Mouse (Mus musculus) myocyte (in vitro differentiated cells): Measurements from ENCODE around the gene Nup54. TPM values are rescaled to one million over a fixed set of nuclear protein-coding genes. Genes with fewer than 3 reads are reported as not detected.

Experiments used
- H3K27me3 ChIP-seq: one replicate; pipeline ENCODE4 v1.6.1; 2011; ENCODE audit not compliant: control insufficient read depth, insufficient read depth, insufficient read length
- H3K36me3 ChIP-seq: one replicate; pipeline ENCODE4 v1.6.1; 2011; ENCODE audit not compliant: control insufficient read depth, insufficient read depth
- H3K4me2 ChIP-seq: one replicate; pipeline ENCODE4 v1.6.1; 2011; ENCODE audit warnings: low read depth, control low read depth
- H3K4me3 ChIP-seq: one replicate; pipeline ENCODE4 v1.5.1; 2011; ENCODE audit warnings: mild to moderate bottlenecking, control low read depth, moderate library complexity
- H3K79me2 ChIP-seq: one replicate; pipeline ENCODE4 v1.6.1; 2011; ENCODE audit not compliant: control insufficient read depth, insufficient read depth
- H3ac ChIP-seq: one replicate; pipeline ENCODE4 v1.6.1; 2011; ENCODE audit not compliant: control insufficient read depth, insufficient read length
- CEBPB ChIP-seq: IDR thresholded peaks from 2 replicates; pipeline ENCODE4 v1.6.1; 2011; ENCODE audit warnings: mild to moderate bottlenecking, moderate library complexity; ENCODE audit not compliant: poor library complexity, insufficient read depth, severe bottlenecking
- E2F4 ChIP-seq: IDR thresholded peaks from one replicate; pipeline ENCODE4 v1.6.1; 2011; ENCODE audit warnings: mild to moderate bottlenecking, control low read depth, moderate library complexity; ENCODE audit not compliant: insufficient read depth
- MAX ChIP-seq: IDR thresholded peaks from one replicate; pipeline ENCODE4 v1.6.1; 2011; ENCODE audit warnings: low read depth, mild to moderate bottlenecking, control low read depth
- MYOD1 ChIP-seq, 3 experiments: IDR thresholded peaks; one replicate each; pipeline ENCODE4 v1.6.1; 2011; ENCODE audit warnings: control low read depth in 2 of 3, low read depth in 2 of 3, mild to moderate bottlenecking in 2 of 3, moderate library complexity in 1 of 3; ENCODE audit not compliant: insufficient read length in 2 of 3, control insufficient read depth in 1 of 3
- MYOG ChIP-seq, 3 experiments: IDR thresholded peaks; one replicate each; pipeline ENCODE4 v1.6.1; 2011; ENCODE audit warnings: control low read depth in 2 of 3, low read depth in 2 of 3, mild to moderate bottlenecking in 2 of 3; ENCODE audit not compliant: insufficient read length in 2 of 3, control insufficient read depth in 1 of 3, insufficient read depth in 1 of 3
- POLR2A ChIP-seq: IDR thresholded peaks from one replicate; pipeline ENCODE4 v1.6.1; 2011; ENCODE audit warnings: low read depth, mild to moderate bottlenecking, control low read depth, moderate library complexity; ENCODE audit not compliant: insufficient read length
- POLR2AphosphoS2 ChIP-seq: IDR thresholded peaks from one replicate; pipeline ENCODE4 v1.6.1; 2011; ENCODE audit warnings: low read depth, control low read depth; ENCODE audit not compliant: insufficient read length
- REST ChIP-seq: IDR thresholded peaks from one replicate; pipeline ENCODE4 v1.6.1; 2011; ENCODE audit warnings: mild to moderate bottlenecking, control low read depth, moderate library complexity; ENCODE audit not compliant: insufficient read depth, insufficient read length
- SRF ChIP-seq: IDR thresholded peaks from one replicate; pipeline ENCODE4 v1.6.1; 2011; ENCODE audit warnings: low read depth; ENCODE audit not compliant: control insufficient read depth, insufficient read length
- TCF12 ChIP-seq: IDR thresholded peaks from one replicate; pipeline ENCODE4 v1.6.1; 2011; ENCODE audit warnings: mild to moderate bottlenecking, control low read depth; ENCODE audit not compliant: poor library complexity, insufficient read depth, severe bottlenecking
- TCF3 ChIP-seq: IDR thresholded peaks from one replicate; pipeline ENCODE4 v1.6.1; 2011; ENCODE audit warnings: low read depth, control low read depth; ENCODE audit not compliant: insufficient read length
- USF1 ChIP-seq: IDR thresholded peaks from one replicate; pipeline ENCODE4 v1.6.1; 2011; ENCODE audit warnings: low read depth, mild to moderate bottlenecking, control low read depth, moderate library complexity
- polyA plus RNA-seq: library from polyadenylated mRNA; unstranded; fragments of >200 nt; fragmentation: generic; extraction: Trizol; gene quantifications from one replicate; pipeline ENCODE4 v1.2.1, GENCODE M21; 2012; ENCODE audit warnings: missing spikeins

Gene Nup54
- polyA plus RNA-seq, 1 experiment: 11.0 TPM

DNA sequence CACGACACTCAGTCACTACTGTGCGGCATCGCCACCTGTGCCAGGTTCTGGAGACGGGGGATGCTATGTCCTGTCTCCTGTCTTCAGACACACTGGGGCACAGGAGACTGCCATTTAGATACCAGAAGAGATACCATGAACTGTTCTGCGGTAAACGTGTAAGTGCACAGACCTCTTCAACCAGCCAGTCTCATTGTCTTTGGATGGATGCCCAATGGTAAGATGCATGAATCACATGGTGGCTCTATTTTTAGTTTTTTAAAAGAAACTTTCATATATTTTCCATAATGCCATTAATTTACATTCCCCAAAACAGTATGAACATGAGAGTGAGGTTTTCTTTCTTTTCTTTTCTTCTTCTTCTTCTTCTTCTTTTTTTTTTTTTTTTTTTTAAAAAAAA lies 33.2 kb upstream of the Nup54 start:
- H3K36me3 ChIP-seq: no peaks in the 10 kb centered on the region
- H3K79me2 ChIP-seq: peaks cover 4% of the 10 kb centered on the region
- no peak overlapping the region for H3K4me3 ChIP-seq
- H3K27me3 ChIP-seq: no peaks in the 10 kb centered on the region
- TF ChIP-seq SRF (no peak), REST (no peak), MYOD1 (IDR thresholded peaks at IDR 0.05; ENCODE audit: control insufficient read depth in 1 of 3, insufficient read length in 2 of 3, low read depth in 2 of 3) (no peak), MYOG (IDR thresholded peaks at IDR 0.05; ENCODE audit: control insufficient read depth in 1 of 3, insufficient read depth in 1 of 3, insufficient read length in 2 of 3, low read depth in 2 of 3) (no peak), CEBPB (no peak), TCF3 (no peak), TCF12 (no peak)
- H3ac ChIP-seq: no peak overlapping the region
- no peak overlapping the region for H3K4me2 ChIP-seq

DNA sequence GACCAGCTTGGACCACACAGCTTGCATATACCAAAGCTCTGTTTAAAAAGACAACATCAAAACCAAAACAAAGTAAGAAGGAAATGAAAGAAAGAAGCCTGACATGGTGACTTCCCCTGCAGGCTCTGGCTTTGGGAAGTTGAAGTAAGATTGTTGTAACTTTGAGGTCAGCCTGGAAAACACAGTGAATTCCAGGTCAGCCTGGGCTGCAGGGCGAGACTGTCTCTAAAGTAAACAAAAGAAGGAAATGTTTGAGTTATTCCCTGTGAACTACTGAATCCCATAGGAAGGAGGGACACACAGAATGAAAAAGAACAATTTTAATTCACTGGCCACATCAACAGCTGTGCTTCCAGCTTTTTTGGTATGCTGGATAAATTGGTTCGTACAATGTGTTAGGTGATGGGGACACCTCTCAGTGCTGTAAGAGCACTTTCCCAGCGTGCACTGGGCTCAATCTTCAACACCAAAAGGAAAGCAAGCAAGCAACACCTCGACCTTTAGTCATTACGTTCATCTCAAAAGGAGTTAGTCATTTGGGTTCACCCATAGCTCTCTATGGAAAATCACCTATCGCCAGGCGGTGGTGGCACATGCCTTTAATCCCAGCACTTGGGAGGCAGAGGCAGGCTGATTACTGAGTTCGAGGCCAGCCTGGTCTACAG lies 32.2 kb upstream of the Nup54 start:
- Histone ChIP-seq H3K79me2 (peaks cover 4% of the 10 kb centered on the region), H3K4me3 (no peak overlapping the region), H3ac (no peak overlapping the region), H3K4me2 (no peak overlapping the region), H3K27me3 (no peaks in the 10 kb centered on the region), H3K36me3 (peaks cover under 1% of the 10 kb centered on the region)
- TF ChIP-seq TCF3 (no peak), E2F4 (no peak), MYOG (IDR thresholded peaks at IDR 0.05; ENCODE audit: control insufficient read depth in 1 of 3, insufficient read depth in 1 of 3, insufficient read length in 2 of 3, low read depth in 2 of 3) (no peak), MYOD1 (IDR thresholded peaks at IDR 0.05; ENCODE audit: control insufficient read depth in 1 of 3, insufficient read length in 2 of 3, low read depth in 2 of 3) (no peak), SRF (no peak), POLR2AphosphoS2 (no peak), TCF12 (no peak), MAX (no peak), USF1 (no peak), POLR2A (no peak), REST (no peak), CEBPB (no peak)

DNA sequence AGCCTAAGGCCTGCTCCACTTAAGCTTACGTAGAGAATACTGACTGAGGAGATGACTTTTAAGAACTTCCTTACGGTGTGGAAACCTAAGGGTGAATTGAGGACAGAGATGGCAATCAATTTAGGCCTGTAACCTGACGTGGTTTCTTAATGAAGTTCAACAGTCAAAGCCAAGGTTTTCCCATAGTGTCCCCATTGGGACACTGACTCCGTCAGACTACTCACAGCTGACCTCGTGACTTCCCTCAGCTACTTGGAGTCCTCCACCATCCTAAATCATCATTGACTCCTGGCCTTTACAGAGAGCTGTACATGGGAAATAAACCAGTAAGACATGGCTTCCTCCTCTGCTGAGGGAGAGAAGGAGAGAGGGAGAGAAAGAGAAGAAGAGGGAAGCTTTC lies 30.5 kb upstream of the Nup54 start:
- no peak overlapping the region for H3K4me3 ChIP-seq
- TF ChIP-seq CEBPB (no peak), POLR2AphosphoS2 (no peak), TCF12 (no peak), REST (no peak), SRF (no peak), E2F4 (no peak), MYOD1 (IDR thresholded peaks at IDR 0.05; ENCODE audit: control insufficient read depth in 1 of 3, insufficient read length in 2 of 3, low read depth in 2 of 3) (no peak), MYOG (IDR thresholded peaks at IDR 0.05; ENCODE audit: control insufficient read depth in 1 of 3, insufficient read depth in 1 of 3, insufficient read length in 2 of 3, low read depth in 2 of 3) (no peak), MAX (no peak)
- peaks cover 10% of the 10 kb centered on the region for H3K36me3 ChIP-seq

DNA sequence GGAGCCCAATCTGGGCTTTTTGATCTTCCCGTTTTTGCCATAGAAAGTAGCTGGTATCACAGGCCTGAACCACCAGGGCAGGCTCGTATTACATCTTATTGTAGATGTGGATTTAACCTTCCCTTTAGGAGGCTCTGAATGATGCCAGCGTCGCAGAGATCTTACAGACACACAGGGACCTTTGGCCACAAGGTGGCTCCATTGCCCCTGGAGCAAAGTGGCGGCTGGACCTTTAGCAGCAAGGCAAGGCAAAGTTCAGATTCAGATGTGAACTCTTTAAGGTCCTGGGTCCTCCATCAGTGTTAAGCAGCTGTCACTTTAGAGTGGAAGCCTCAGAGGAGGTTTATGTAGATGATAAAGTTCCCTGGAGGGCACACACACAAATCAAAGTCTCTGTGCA lies 26.3 kb upstream of the Nup54 start:
- Histone ChIP-seq H3K4me3 (no peak overlapping the region), H3K36me3 (peaks cover 23% of the 10 kb centered on the region), H3K4me2 (no peak overlapping the region), H3K27me3 (no peaks in the 10 kb centered on the region), H3K79me2 (peaks cover 4% of the 10 kb centered on the region), H3ac (no peak overlapping the region)
- TF ChIP-seq SRF (no peak), MYOD1 (IDR thresholded peaks at IDR 0.05; ENCODE audit: control insufficient read depth in 1 of 3, insufficient read length in 2 of 3, low read depth in 2 of 3) (no peak), POLR2AphosphoS2 (no peak), TCF12 (no peak), E2F4 (no peak), MAX (no peak), MYOG (IDR thresholded peaks at IDR 0.05; ENCODE audit: control insufficient read depth in 1 of 3, insufficient read depth in 1 of 3, insufficient read length in 2 of 3, low read depth in 2 of 3) (no peak), CEBPB (no peak), POLR2A (no peak), USF1 (no peak), TCF3 (no peak), REST (no peak)

More for the DNA sequence above, 30.5 kb upstream of the Nup54 start:
- Histone ChIP-seq H3K79me2 (peaks cover 4% of the 10 kb centered on the region), H3K27me3 (no peaks in the 10 kb centered on the region), H3K4me2 (no peak overlapping the region), H3ac (no peak overlapping the region)

DNA sequence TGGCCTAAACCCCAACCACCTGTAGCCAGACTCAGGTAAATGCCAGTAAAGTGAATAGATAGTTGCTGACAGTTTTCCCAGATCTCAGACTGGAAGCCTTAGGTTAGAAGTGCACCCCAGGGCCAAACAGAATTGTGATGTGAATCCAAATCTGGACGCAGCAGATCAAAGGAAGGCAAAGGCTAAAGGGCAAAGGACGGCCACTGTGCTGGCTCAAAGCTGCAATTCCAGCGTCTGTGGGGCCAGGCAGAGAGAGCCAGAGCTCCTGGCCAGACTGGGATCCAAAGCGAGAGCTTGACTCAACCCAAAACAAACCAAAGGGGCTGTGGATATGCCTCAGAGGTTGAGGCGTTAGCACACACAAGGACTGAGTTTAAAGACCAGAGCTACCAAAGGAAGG lies 23.7 kb upstream of the Nup54 start:
- H3K4me3 ChIP-seq: no peak overlapping the region
- H3K36me3 ChIP-seq: peaks cover 30% of the 10 kb centered on the region
- no peaks in the 10 kb centered on the region for H3K27me3 ChIP-seq
- H3K79me2 ChIP-seq: no peaks in the 10 kb centered on the region
- no peak for TF ChIP-seq SRF
- no peak overlapping the region for H3ac ChIP-seq
- no peak overlapping the region for H3K4me2 ChIP-seq
